Mouse (Mus musculus) kidney, embryonic 16.5 days (tissue): ENCODE data around the gene Clip1. TPM values are rescaled to one million over a fixed set of nuclear protein-coding genes. Genes with fewer than 3 reads are reported as not detected.

Source experiments
- ATAC-seq: fragments of 200-750 bp; cut with Nextera tagmentation; 2 replicates; pipeline ENCODE4 v1.8.0; 2017; ENCODE audit warnings: moderate TSS enrichment; ENCODE audit not compliant: low FRiP score, low TSS enrichment
- H3K27ac ChIP-seq: fragments of 300-500 bp; sonication (generic); 2 replicates; pipeline ENCODE4 v1.5.1; 2014; ENCODE audit warnings: low read length
- H3K27me3 ChIP-seq: fragments of 300-500 bp; sonication (generic); 2 replicates; pipeline ENCODE4 v1.6.1; 2014; ENCODE audit warnings: low read length, control low read depth, mixed read lengths; ENCODE audit not compliant: insufficient read depth
- H3K36me3 ChIP-seq: fragments of 300-500 bp; sonication (generic); 2 replicates; pipeline ENCODE4 v1.6.1; 2014; ENCODE audit warnings: low read length, control low read depth, mixed read lengths; ENCODE audit not compliant: insufficient read depth
- H3K4me1 ChIP-seq: fragments of 300-500 bp; sonication (generic); 2 replicates; pipeline ENCODE4 v1.6.1; 2014; ENCODE audit warnings: low read length, control low read depth, mixed read lengths; ENCODE audit not compliant: insufficient read depth
- H3K4me2 ChIP-seq: fragments of 300-500 bp; sonication (generic); replicated peaks from 2 replicates; pipeline ENCODE4 v1.6.1; 2014; ENCODE audit warnings: low read depth, low read length
- H3K4me3 ChIP-seq: fragments of 300-500 bp; sonication (generic); 2 replicates; pipeline ENCODE4 v1.5.1; 2014; ENCODE audit warnings: mild to moderate bottlenecking, low read length
- H3K9ac ChIP-seq: fragments of 300-500 bp; sonication (generic); replicated peaks from 2 replicates; pipeline ENCODE4 v1.6.1; 2014; ENCODE audit warnings: low read length
- H3K9me3 ChIP-seq: fragments of 300-500 bp; sonication (generic); 2 replicates; pipeline ENCODE4 v1.6.1; 2016; ENCODE audit warnings: low read length, control low read depth
- WGBS: fragments of 180-500 bp; shearing (Covaris S2); extraction: QIAGEN DNeasy Blood & Tissue Kit; methylation state at CpG from one replicate; pipeline ENCODE4 v1.1.7; 2014; 5-methylcytosine and 5-hydroxymethylcytosine counted together
- polyA plus RNA-seq: library from polyadenylated mRNA; unstranded; fragments of >200 nt; fragmentation: Nextera tagmentation; extraction: Ambion mirVana; gene quantifications from 2 replicates; pipeline ENCODE4 v1.2.1, GENCODE M21; 2015

The Clip1 gene
- polyA plus RNA-seq, 1 experiment from 2014 or later = 30.1 TPM

GRCm38 (mm10) chr5:123657651-123658050, 26.8 kb downstream of the Clip1 start:
- Histone ChIP-seq H3K27ac (no peak overlapping the region), H3K27me3 (no peaks in the 10 kb centered on the region), H3K9me3 (no peaks in the 10 kb centered on the region), H3K4me3 (no peak overlapping the region), H3K4me1 (peaks cover 5% of the 10 kb centered on the region; the same call in 1 of the 2 replicates), H3K4me2 (no peak overlapping the region), H3K36me3 (peaks cover 8% of the 10 kb centered on the region; the same call in 1 of the 2 replicates), H3K9ac (no peak overlapping the region)
- 52% methylated on average over 7 of the region's 7 CpGs for WGBS
- no peak; the same call in 1 of the 2 replicates for ATAC-seq

- no peak overlapping the region for H3K4me2 ChIP-seq
- no peak overlapping the region for H3K4me3 ChIP-seq
- WGBS = 77% methylated on average over 5 of the region's 5 CpGs
- H3K27me3 ChIP-seq = no peaks in the 10 kb centered on the region
- H3K9me3 ChIP-seq = no peaks in the 10 kb centered on the region
- ATAC-seq = no peak
- no peak overlapping the region for H3K9ac ChIP-seq
- peaks cover 10% of the 10 kb centered on the region; the same call in 1 of the 2 replicates for H3K36me3 ChIP-seq
- peaks cover 3% of the 10 kb centered on the region; the same call in 1 of the 2 replicates for H3K4me1 ChIP-seq
- no peak overlapping the region for H3K27ac ChIP-seq
Observed at GRCm38 (mm10) chr5:123654937-123655336, 29.5 kb downstream of the Clip1 start.

- Histone ChIP-seq H3K4me1 (peaks cover 3% of the 10 kb centered on the region; the same call in 1 of the 2 replicates), H3K36me3 (peaks cover 10% of the 10 kb centered on the region; the same call in 1 of the 2 replicates), H3K4me2 (no peak overlapping the region), H3K9ac (no peak overlapping the region), H3K27ac (no peak overlapping the region), H3K4me3 (no peak overlapping the region), H3K9me3 (no peaks in the 10 kb centered on the region), H3K27me3 (no peaks in the 10 kb centered on the region)
- no peak for ATAC-seq
- WGBS = 88% methylated on average over 11 of the region's 11 CpGs
Observed at GRCm38 (mm10) chr5:123653287-123653801, 31.1 kb downstream of the Clip1 start.

GRCm38 (mm10) chr5:123650825-123651224, 33.6 kb downstream of the Clip1 start:
- Histone ChIP-seq H3K27me3 (no peaks in the 10 kb centered on the region), H3K4me1 (no peaks in the 10 kb centered on the region), H3K4me2 (no peak overlapping the region), H3K27ac (no peak overlapping the region), H3K9ac (no peak overlapping the region), H3K9me3 (no peaks in the 10 kb centered on the region), H3K36me3 (peaks cover 15% of the 10 kb centered on the region), H3K4me3 (no peak overlapping the region)
- ATAC-seq = no peak
- 60% methylated on average over 2 of the region's 2 CpGs for WGBS

GRCm38 (mm10) chr5:123642401-123642800, 42.0 kb downstream of the Clip1 start:
- no peaks in the 10 kb centered on the region for H3K4me1 ChIP-seq
- no peak for ATAC-seq
- peaks cover 32% of the 10 kb centered on the region for H3K36me3 ChIP-seq
- WGBS = 95% methylated on average over 17 of the region's 17 CpGs
- no peak overlapping the region for H3K4me3 ChIP-seq
- H3K27ac ChIP-seq = no peak overlapping the region
- no peaks in the 10 kb centered on the region for H3K9me3 ChIP-seq
- H3K9ac ChIP-seq = no peak overlapping the region
- no peak overlapping the region for H3K4me2 ChIP-seq
- no peaks in the 10 kb centered on the region for H3K27me3 ChIP-seq

GRCm38 (mm10) chr5:123641259-123641900, 43.0 kb downstream of the Clip1 start:
- Histone ChIP-seq H3K4me1 (no peaks in the 10 kb centered on the region), H3K4me3 (no peak overlapping the region), H3K36me3 (peaks cover 29% of the 10 kb centered on the region), H3K27ac (no peak overlapping the region), H3K9ac (no peak overlapping the region), H3K27me3 (no peaks in the 10 kb centered on the region), H3K9me3 (no peaks in the 10 kb centered on the region), H3K4me2 (no peak overlapping the region)
- 83% methylated on average over 7 of the region's 7 CpGs for WGBS
- no peak for ATAC-seq

- no peak for ATAC-seq
- Histone ChIP-seq H3K9ac (no peak overlapping the region), H3K9me3 (no peaks in the 10 kb centered on the region), H3K27ac (no peak overlapping the region), H3K4me1 (no peaks in the 10 kb centered on the region), H3K27me3 (no peaks in the 10 kb centered on the region), H3K36me3 (peaks cover 25% of the 10 kb centered on the region), H3K4me2 (no peak overlapping the region), H3K4me3 (no peak overlapping the region)
- WGBS = 74% methylated on average over 9 of the region's 9 CpGs
Observed at GRCm38 (mm10) chr5:123640181-123640580, 44.2 kb downstream of the Clip1 start.

- Histone ChIP-seq H3K4me1 (no peaks in the 10 kb centered on the region), H3K27ac (no peak overlapping the region), H3K4me2 (no peak overlapping the region), H3K9ac (no peak overlapping the region), H3K9me3 (no peaks in the 10 kb centered on the region), H3K27me3 (no peaks in the 10 kb centered on the region), H3K36me3 (peaks cover 8% of the 10 kb centered on the region; the same call in 1 of the 2 replicates), H3K4me3 (no peak overlapping the region)
- ATAC-seq = no peak
- WGBS = 89% methylated on average over 10 of the region's 10 CpGs
Observed at GRCm38 (mm10) chr5:123631210-123631609, 53.2 kb downstream of the Clip1 start.

- Histone ChIP-seq H3K36me3 (peaks cover 17% of the 10 kb centered on the region), H3K9me3 (no peaks in the 10 kb centered on the region), H3K4me1 (no peaks in the 10 kb centered on the region), H3K4me3 (no peak overlapping the region), H3K4me2 (no peak overlapping the region), H3K27ac (no peak overlapping the region), H3K27me3 (no peaks in the 10 kb centered on the region), H3K9ac (no peak overlapping the region)
- no peak for ATAC-seq
- 21% methylated on average over 8 of the region's 8 CpGs for WGBS
Observed at GRCm38 (mm10) chr5:123626631-123627030, 57.8 kb downstream of the Clip1 start.

- no peaks in the 10 kb centered on the region for H3K4me1 ChIP-seq
- H3K4me3 ChIP-seq = no peak overlapping the region
- no peak overlapping the region for H3K9ac ChIP-seq
- peaks cover 21% of the 10 kb centered on the region for H3K36me3 ChIP-seq
- ATAC-seq = no peak
- H3K27me3 ChIP-seq = no peaks in the 10 kb centered on the region
- WGBS = 77% methylated on average over 13 of the region's 13 CpGs
- H3K27ac ChIP-seq = no peak overlapping the region
- H3K4me2 ChIP-seq = no peak overlapping the region
- no peaks in the 10 kb centered on the region for H3K9me3 ChIP-seq
Observed at GRCm38 (mm10) chr5:123622421-123622820, 62.0 kb downstream of the Clip1 start.
